Mouse (Mus musculus): Measurements from ENCODE around the gene Ciz1.
A peak's percentile ranks its signal among the peaks of the same experiment; 100 is the strongest.

Ciz1 gene

GRCm38 (mm10) chr2:32415801-32416200, 63.7 kb downstream of the Ciz1 start:
- no peak for DNase-seq (ENCODE audit: low read depth, low spot score)

- no peak for DNase-seq (ENCODE audit: low read depth, low spot score)
These were observed 64.4 kb downstream of the Ciz1 start for GRCm38 (mm10) chr2:32416556-32416955.

DNA sequence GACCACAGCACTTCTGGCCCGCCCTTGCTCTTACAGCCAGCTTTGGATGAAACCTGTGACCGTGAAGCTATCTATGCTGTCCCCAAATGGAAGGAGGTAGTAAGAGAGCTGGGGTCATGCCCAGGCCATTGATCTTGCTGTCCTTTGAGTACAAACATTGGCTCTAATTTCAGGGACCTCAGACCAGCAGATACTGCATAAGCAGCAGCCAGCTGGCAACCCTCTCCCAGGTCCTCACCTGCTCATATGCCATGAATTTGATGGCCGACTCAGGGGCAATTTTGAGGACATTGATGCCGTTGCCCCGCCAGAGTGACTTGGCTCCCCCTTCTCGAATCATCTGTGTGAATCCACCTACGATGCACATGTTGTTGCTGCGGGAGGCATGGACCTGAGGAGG, 65.4 kb downstream of the Ciz1 start:
- no peak for DNase-seq (ENCODE audit: low read depth, low spot score)

GRCm38 (mm10) chr2:32418430-32419151, 66.5 kb downstream of the Ciz1 start:
- DNase-seq (ENCODE audit: low read depth, low spot score), result no peak

- DNase-seq (ENCODE audit: low read depth, low spot score), result no peak
These were observed 67.2 kb downstream of the Ciz1 start for GRCm38 (mm10) chr2:32419359-32419758.

DNA sequence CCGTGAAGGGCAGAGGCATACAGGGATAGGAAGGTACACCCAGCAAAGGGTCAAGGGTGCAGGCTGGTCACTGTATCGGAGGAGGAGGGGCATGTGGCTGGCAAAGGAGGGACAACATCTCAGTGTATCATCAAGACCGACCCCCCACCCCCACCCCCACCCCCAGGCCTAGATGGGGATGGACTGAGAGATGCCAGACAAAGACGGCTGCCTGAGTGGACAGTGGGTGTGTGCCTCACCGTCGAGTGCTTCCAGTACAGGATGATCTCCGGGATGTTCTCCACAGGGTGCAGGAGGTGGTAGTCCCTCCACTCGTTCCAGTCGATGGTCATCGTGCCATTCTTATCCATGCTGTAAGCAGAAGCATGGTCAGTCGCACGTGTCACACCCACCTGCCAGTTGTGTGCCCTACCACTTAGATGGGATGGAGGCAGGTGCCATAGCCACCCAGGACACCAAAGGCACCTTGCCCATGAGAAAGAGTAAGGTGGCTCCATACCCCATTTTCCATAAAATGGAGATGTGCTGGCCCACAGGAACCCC, 68.0 kb downstream of the Ciz1 start:
- DNase-seq (ENCODE audit: low read depth, low spot score), result no peak

- no peak for DNase-seq (ENCODE audit: low read depth, low spot score)
These were observed 68.5 kb downstream of the Ciz1 start for GRCm38 (mm10) chr2:32420647-32421046.

DNA sequence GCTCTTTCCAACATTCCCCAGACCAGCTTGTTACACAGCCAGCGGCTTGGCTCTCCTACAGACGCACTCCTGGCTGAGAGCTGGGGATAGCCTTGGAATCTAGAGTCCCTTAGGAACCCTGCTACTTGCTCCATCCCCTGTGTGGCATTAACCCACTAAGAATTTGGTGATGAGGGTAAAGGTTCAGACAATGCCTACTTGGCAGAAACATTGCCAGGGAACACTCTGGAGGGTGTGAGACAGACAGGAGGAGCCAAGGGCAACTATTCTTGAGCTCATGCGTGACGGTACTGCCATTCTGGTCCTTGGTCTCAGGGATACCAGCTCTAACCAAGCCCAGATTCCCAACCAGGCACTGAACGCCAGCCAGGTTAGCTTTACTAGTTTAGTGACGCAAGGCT, 69.7 kb downstream of the Ciz1 start:
- no peak for DNase-seq (ENCODE audit: low read depth, low spot score)

- peak; percentile 91 for DNase-seq (ENCODE audit: low read depth, low spot score)
These were observed 71.6 kb downstream of the Ciz1 start for GRCm38 (mm10) chr2:32423481-32424331.

DNA sequence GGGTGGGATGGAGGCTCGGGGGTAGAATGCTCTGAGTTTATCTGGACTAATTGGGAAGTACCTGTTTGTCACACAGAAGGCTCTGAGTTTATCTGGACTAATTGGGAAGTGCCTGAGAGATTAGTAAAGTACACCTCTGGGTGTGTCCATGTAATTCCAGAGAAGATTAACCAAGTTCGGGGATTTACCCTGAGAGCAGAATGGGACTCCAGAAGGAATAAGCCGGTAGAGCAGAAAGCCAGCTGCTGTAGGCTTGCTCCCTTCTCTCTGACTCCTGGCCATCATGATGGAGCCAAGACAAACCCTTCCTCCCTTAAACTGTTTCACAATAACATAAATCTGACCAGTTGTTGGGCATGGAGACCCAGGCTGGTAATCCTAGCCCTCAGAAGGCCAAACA, 72.7 kb downstream of the Ciz1 start:
- no peak for DNase-seq (ENCODE audit: low read depth, low spot score)

DNA sequence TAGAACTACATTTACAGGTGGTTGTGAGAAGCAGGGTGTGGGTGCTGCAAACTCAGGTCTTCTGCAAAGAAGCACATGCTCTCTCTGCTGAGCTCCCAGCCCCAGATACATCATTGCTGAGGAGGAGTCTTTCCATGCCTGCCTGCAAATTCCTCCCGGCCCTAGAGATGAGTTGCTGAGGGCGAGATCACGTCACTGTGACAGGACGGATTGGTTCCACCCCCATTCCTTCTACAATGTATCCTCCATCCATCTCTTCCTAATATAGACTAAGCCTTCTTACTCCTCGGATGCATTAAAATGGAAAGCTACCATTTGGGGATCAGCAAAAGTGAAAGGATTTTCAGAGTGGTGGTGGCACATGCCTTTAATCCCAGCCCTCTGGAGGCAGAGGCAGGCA, 73.4 kb downstream of the Ciz1 start:
- no peak for DNase-seq (ENCODE audit: low read depth, low spot score)

DNA sequence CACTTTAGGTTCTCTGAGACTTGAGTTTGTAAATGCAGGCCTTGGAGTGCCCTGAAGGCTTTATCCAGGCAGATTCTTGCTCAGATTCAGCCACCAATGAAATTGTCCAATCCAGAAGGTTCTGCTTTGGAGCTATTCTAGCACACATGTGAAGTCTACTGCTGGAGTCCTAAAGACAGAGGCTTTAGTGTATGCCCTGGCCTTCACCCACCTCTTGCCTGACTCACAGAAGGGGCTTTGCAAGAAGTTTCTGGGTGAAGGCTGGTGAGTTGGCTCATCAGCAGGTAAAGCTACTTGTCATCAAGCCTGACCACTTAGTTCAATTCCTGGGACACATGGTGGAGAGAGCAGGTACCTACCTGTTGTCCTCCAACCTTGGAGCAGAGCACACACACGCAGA, 74.0 kb downstream of the Ciz1 start:
- no peak for DNase-seq (ENCODE audit: low read depth, low spot score)

- DNase-seq (ENCODE audit: low read depth, low spot score), result no peak
These were observed 75.6 kb downstream of the Ciz1 start for GRCm38 (mm10) chr2:32427720-32428119.

DNA sequence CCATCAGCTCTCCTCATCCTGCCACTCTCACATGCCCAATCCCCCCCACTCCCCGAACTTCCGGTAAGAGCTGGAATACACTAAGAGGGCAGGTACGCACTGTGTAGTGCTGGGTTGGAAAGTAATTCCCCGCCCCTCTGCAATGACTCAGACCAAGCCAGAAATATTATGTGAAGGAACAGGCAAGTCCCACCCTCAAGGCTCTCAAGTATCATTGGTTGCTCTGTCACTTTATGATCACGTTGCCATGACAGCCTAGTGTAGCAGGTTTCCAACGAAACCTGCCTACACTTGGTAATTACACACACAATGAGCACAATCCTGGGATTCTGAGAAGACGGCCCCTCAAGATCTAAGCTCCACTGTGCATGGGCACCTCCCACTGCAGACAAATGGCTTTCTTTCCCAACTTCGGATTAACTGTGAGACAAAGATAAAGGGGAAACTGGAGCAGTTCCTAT, 76.2 kb downstream of the Ciz1 start:
- DNase-seq (ENCODE audit: low read depth, low spot score), result no peak

DNA sequence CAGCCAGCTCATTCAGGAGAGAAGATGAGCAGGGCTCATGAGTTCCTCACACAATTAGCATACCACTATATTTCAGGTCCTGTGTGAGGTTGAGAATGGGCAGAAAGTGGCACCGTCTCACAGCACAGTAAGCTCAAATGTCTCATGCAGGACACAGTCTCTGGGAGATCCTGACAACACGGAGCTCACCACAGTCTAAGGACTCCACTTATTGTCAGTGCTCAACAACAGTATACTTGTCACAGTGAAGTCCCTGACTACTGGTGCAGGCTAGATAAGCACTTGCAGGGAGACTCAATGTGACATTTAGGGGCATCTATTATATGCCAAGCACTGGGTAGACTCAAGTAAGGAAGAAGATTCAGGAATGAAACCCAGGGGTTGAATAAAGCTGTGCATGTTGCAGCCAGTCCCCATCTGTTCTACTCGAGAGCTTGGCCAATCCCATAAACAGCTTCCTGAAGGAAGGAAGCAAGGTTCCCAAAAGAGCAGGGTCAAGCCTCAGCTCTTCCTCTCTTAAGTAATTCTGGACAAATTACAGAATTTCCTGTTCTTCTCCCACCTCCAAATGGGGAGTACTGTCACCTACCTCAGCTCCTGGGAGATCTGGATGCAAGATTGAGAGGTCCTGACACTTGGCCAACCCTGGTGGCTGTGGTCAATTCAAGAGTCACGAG, 77.2 kb downstream of the Ciz1 start:
- no peak for DNase-seq (ENCODE audit: low read depth, low spot score)
